Mouse (Mus musculus) natural killer cell, adult 2 months (primary cell): ENCODE measurements at regions not wholly inside any gene's neighbourhood (a gene's known extent, or its start where the extent isn't known, plus 50 kb on each side); places are given as distances from the start of the nearest gene placed in this dataset.
A peak's percentile ranks its signal among the peaks of the same experiment; 100 is the strongest.

Experiments used
- DNase-seq, 2 experiments: peaks; one replicate each; pipeline ENCODE4 v3.0.0; 2022; ENCODE audit warnings: low spot score in 2 of 2

- no peak for DNase-seq
Measured at GRCm38 (mm10) chr13:37704475-37704874, 73.7 kb upstream of the Rreb1 start.

GRCm38 (mm10) chr13:37705482-37705881 is 72.7 kb upstream of the Rreb1 start:
- DNase-seq, result no peak

DNA sequence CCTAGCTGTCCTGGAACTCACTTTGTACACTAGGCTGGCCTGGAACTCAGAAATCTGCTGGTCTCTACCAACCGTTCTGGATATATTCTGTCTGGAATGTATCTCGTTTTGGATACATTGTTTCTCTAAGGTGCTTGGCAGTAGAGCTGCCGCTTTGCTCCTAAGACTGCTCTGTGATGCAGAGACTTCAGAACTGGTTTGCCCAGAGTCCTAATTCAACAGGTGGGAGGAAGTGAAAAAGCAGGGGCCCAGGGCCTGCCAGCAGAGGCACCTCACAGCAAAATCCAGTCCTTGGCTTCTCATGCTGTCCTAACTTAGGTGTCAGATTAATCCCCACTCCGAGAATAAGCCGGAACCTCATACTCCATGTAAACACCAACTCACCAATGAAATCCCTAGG is 67.3 kb upstream of the Rreb1 start:
- DNase-seq, result no peak

DNA sequence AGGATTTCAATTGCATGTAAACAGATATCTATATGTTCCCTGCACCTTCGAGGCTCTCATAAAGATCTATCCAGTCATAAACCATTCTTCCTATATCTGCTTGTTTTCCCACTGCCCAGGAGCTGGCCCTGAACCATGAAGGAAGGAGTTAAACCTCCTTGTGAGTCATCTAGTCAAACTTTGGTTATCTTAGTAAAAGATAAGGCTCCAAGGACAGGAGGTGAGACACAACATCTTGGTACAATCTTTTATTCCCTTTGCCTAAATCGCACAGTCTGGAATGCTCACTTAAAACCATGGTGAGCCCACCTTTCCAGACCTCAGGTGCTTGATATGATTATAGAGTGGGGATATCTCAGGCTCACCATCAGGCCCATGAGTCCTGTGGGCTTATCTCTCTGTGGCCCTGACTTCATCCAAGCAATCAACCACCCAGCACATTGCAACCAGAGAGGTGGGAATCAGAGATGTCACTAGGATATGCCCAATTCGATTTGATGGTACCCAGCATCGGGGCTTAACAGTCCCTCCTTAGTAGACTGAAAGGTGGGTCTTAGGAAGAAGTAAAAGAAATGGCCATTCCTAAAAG is 65.2 kb upstream of the Rreb1 start:
- DNase-seq, result no peak

- DNase-seq, result no peak
Measured at GRCm38 (mm10) chr13:37715058-37715712, 63.0 kb upstream of the Rreb1 start.

- DNase-seq, result no peak
Measured at GRCm38 (mm10) chr13:37715770-37716693, 62.2 kb upstream of the Rreb1 start.

GRCm38 (mm10) chr13:37717793-37718192 is 60.4 kb upstream of the Rreb1 start:
- no peak for DNase-seq

- DNase-seq, result peak in 1 of 2 experiments; percentile 6
Measured at GRCm38 (mm10) chr13:37718364-37718763, 59.8 kb upstream of the Rreb1 start.
